Mouse (Mus musculus) intestine, embryonic 14.5 days (tissue): ENCODE measurements at regions not wholly inside any gene's neighbourhood (a gene's known extent, or its start where the extent isn't known, plus 50 kb on each side); places are given as distances from the start of the nearest gene placed in this dataset.

Experiments used
- ATAC-seq: fragments of 200-750 bp; cut with Nextera tagmentation; replicated peaks from 2 replicates; pipeline ENCODE4 v1.8.0; 2017; ENCODE audit warnings: low read depth, moderate number of reproducible peaks, moderate TSS enrichment, moderate library complexity; ENCODE audit not compliant: low FRiP score, low TSS enrichment
- DNase-seq: peaks from one replicate; pipeline ENCODE4 v3.0.0-alpha.2; 2018; ENCODE audit warnings: low spot score
- H3K27ac ChIP-seq: fragments of 300-500 bp; sonication (generic); 2 replicates; pipeline ENCODE4 v1.5.1; 2014; ENCODE audit warnings: low read depth, mild to moderate bottlenecking, control low read depth
- H3K27me3 ChIP-seq: fragments of 300-500 bp; sonication (generic); replicated peaks from 2 replicates; pipeline ENCODE4 v1.6.1; 2014; ENCODE audit warnings: low read length, control low read depth; ENCODE audit not compliant: control insufficient read depth, insufficient read depth
- H3K36me3 ChIP-seq: fragments of 300-500 bp; sonication (generic); 2 replicates; pipeline ENCODE4 v1.6.1; 2014; ENCODE audit warnings: low read length, control low read depth; ENCODE audit not compliant: control insufficient read depth, insufficient read depth
- H3K4me1 ChIP-seq: fragments of 300-500 bp; sonication (generic); replicated peaks from 2 replicates; pipeline ENCODE4 v1.6.1; 2014; ENCODE audit warnings: low read length, control low read depth, mixed read lengths; ENCODE audit not compliant: control insufficient read depth, insufficient read depth
- H3K4me2 ChIP-seq: fragments of 300-500 bp; sonication (generic); 2 replicates; pipeline ENCODE4 v1.6.1; 2014; ENCODE audit warnings: low read length
- H3K4me3 ChIP-seq: fragments of 300-500 bp; sonication (generic); 2 replicates; pipeline ENCODE4 v1.5.1; 2014; ENCODE audit warnings: low read depth, low read length, control low read depth, mixed read lengths
- H3K9ac ChIP-seq: fragments of 300-500 bp; sonication (generic); 2 replicates; pipeline ENCODE4 v1.6.1; 2014; ENCODE audit warnings: mild to moderate bottlenecking, low read length
- H3K9me3 ChIP-seq: fragments of 300-500 bp; sonication (generic); 2 replicates; pipeline ENCODE4 v1.6.1; 2016; ENCODE audit warnings: low read length, control low read depth; ENCODE audit not compliant: control insufficient read depth
- WGBS: fragments of 180-500 bp; shearing (Covaris S2); extraction: QIAGEN DNeasy Blood & Tissue Kit; methylation state at CpG from one replicate; pipeline ENCODE4 v1.1.7; 2014; 5-methylcytosine and 5-hydroxymethylcytosine counted together

DNA sequence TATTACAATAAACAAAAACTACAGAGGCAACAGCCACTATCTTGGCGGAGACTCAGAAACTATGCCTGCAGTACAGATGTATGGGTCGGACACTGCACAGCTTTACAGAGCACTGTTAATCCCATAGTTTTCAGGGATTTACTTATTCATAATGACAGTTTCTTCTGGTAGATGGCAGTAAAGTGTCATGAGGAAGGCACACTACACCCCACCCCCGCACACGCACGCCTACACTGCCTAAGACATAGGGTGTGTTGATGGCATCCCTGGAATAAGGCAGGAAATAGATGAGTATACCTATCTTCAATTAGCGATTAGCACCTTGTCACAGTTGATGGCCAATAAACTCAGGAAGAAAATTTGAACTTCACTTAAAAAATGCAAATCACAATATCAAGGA lies 306.9 kb downstream of the Tle4 start:
- H3K4me1 ChIP-seq = 0 out of 2 replicates have a peak, but pooled peaks cover 7% of the 10 kb centered on the region
- no peaks in the 10 kb centered on the region for H3K9me3 ChIP-seq
- no peak for DNase-seq
- no peak overlapping the region for H3K4me2 ChIP-seq
- H3K4me3 ChIP-seq = no peak overlapping the region
- H3K9ac ChIP-seq = no peak overlapping the region
- no peaks in the 10 kb centered on the region for H3K36me3 ChIP-seq
- ATAC-seq = no peak
- H3K27ac ChIP-seq = no peak overlapping the region
- H3K27me3 ChIP-seq = no peaks in the 10 kb centered on the region
- WGBS = 93% methylated on average over 6 of the region's 6 CpGs

- no peak overlapping the region for H3K9ac ChIP-seq
- WGBS = 60% methylated on average over 3 of the region's 3 CpGs
- no peak for DNase-seq
Measured at GRCm38 (mm10) chr19:14293172-14293571, 304.7 kb downstream of the Tle4 start.

GRCm38 (mm10) chr19:14301176-14301943 lies 296.5 kb downstream of the Tle4 start:
- WGBS = 89% methylated on average over 6 of the region's 6 CpGs
- H3K27ac ChIP-seq = no peak overlapping the region
- no peaks in the 10 kb centered on the region for H3K9me3 ChIP-seq
- H3K9ac ChIP-seq = no peak overlapping the region
- no peak overlapping the region for H3K4me2 ChIP-seq
- no peak for DNase-seq
- H3K27me3 ChIP-seq = no peaks in the 10 kb centered on the region
- H3K4me1 ChIP-seq = no peaks in the 10 kb centered on the region
- no peak for ATAC-seq
- H3K4me3 ChIP-seq = no peak overlapping the region
- no peaks in the 10 kb centered on the region for H3K36me3 ChIP-seq

More at GRCm38 (mm10) chr19:14293172-14293571, 304.7 kb downstream of the Tle4 start:
- no peaks in the 10 kb centered on the region for H3K36me3 ChIP-seq
- H3K4me3 ChIP-seq = no peak overlapping the region
- H3K27me3 ChIP-seq = no peaks in the 10 kb centered on the region
- no peaks in the 10 kb centered on the region for H3K9me3 ChIP-seq
- 0 out of 2 replicates have a peak, but pooled peaks cover 7% of the 10 kb centered on the region for H3K4me1 ChIP-seq
- no peak for ATAC-seq
- no peak overlapping the region for H3K27ac ChIP-seq
- H3K4me2 ChIP-seq = no peak overlapping the region

- ATAC-seq = no peak
- DNase-seq = no peak
- no peaks in the 10 kb centered on the region for H3K27me3 ChIP-seq
- H3K4me2 ChIP-seq = no peak overlapping the region
- WGBS = 60% methylated on average over 7 of the region's 7 CpGs
- no peak overlapping the region for H3K4me3 ChIP-seq
- H3K4me1 ChIP-seq = no peaks in the 10 kb centered on the region
- no peak overlapping the region for H3K27ac ChIP-seq
- no peak overlapping the region for H3K9ac ChIP-seq
- H3K9me3 ChIP-seq = no peaks in the 10 kb centered on the region
- H3K36me3 ChIP-seq = no peaks in the 10 kb centered on the region
Measured at GRCm38 (mm10) chr19:14314301-14314700, 283.6 kb downstream of the Tle4 start.

- H3K27ac ChIP-seq = no peak overlapping the region
- H3K36me3 ChIP-seq = no peaks in the 10 kb centered on the region
- no peaks in the 10 kb centered on the region for H3K4me1 ChIP-seq
- no peaks in the 10 kb centered on the region for H3K9me3 ChIP-seq
- H3K9ac ChIP-seq = no peak overlapping the region
- no peaks in the 10 kb centered on the region for H3K27me3 ChIP-seq
- no peak overlapping the region for H3K4me2 ChIP-seq
- DNase-seq (no peak), ATAC-seq (no peak)
- WGBS = 83% methylated on average over 3 of the region's 3 CpGs
- H3K4me3 ChIP-seq = no peak overlapping the region
Measured at GRCm38 (mm10) chr19:14319677-14320191, 278.1 kb downstream of the Tle4 start.

- 79% methylated on average over 9 of the region's 9 CpGs for WGBS
- Histone ChIP-seq H3K4me3 (no peak overlapping the region), H3K36me3 (no peaks in the 10 kb centered on the region), H3K27me3 (no peaks in the 10 kb centered on the region), H3K4me1 (no peaks in the 10 kb centered on the region), H3K27ac (no peak overlapping the region), H3K9me3 (no peaks in the 10 kb centered on the region), H3K9ac (no peak overlapping the region), H3K4me2 (no peak overlapping the region)
- ATAC-seq = no peak
- no peak for DNase-seq
Measured at GRCm38 (mm10) chr19:14325353-14326052, 272.3 kb downstream of the Tle4 start.

DNA sequence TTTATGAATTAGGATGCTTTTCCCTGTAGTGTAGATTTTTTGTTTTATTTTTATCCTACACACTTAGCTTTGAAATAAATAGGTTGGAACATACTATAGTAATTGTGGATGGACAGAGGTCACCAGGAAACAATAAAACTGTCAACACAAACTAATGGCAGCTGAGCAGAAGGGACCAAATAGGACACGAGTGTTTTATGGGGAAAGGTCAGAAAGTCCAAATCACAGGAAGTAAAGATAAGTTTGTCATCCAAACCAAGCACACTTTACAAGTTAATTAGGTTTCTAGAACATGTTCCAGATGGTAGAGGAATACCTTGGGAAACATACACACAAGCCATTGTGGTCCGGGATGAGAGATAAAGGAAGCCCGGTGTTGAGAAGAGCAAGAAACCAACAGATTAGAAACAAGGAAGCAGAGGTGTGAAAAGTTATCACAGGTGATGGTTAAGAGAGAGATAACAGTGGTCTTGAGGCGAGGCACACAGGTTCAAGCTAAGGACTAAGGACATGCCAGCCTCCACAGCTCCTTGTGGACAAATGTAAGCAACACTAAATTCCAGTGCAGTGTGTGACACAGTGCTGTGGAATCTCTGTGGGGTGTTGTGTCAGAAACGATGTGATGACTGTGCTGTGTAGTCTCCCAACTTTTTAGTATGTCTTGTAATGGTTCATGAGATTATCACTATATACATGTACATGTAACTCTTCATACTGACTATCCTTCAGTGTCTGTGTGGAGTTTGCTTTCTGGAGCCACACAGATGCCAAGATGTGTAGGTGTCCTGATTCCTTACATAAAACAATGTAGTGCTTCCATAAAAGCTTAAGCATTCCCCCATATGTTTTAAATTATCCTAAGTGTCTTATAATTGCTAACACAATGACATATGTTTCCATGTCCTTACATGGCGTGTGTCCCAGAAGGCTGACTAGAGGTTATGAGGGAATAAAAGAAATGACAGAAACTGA lies 264.5 kb downstream of the Tle4 start:
- Histone ChIP-seq H3K27me3 (no peaks in the 10 kb centered on the region), H3K4me2 (no peak overlapping the region), H3K4me1 (no peaks in the 10 kb centered on the region), H3K9ac (no peak overlapping the region), H3K27ac (no peak overlapping the region), H3K4me3 (no peak overlapping the region), H3K36me3 (no peaks in the 10 kb centered on the region), H3K9me3 (no peaks in the 10 kb centered on the region)
- WGBS = 34% methylated on average over 6 of the region's 6 CpGs
- DNase-seq (no peak), ATAC-seq (no peak)

DNA sequence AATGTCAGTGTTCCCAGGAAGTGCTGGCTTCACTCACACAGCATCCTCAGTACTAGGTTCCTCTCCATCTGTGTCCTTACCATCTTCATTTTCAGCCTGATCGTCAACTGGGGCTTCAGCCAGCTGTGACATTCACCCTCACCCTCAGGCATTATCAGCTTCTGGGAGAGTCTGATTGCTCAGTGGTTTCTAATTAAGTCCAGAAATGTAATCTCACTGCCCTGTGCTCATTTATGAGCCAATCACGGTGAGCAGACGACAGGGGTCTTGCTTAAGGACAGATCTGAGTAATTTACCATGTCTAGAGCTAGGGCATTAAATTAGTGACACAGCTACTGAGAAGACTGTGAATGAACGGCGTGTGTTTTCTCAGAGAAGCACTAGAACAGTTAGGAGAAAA lies 260.8 kb downstream of the Tle4 start:
- no peak overlapping the region for H3K9ac ChIP-seq
- H3K4me1 ChIP-seq = no peaks in the 10 kb centered on the region
- no peaks in the 10 kb centered on the region for H3K36me3 ChIP-seq
- WGBS = 49% methylated on average over 5 of the region's 5 CpGs
- DNase-seq (no peak), ATAC-seq (no peak)
- H3K27ac ChIP-seq = no peak overlapping the region
- H3K27me3 ChIP-seq = no peaks in the 10 kb centered on the region
- no peaks in the 10 kb centered on the region for H3K9me3 ChIP-seq
- H3K4me3 ChIP-seq = no peak overlapping the region
- H3K4me2 ChIP-seq = no peak overlapping the region
